Mouse (Mus musculus) urinary bladder, postnatal 10 days (tissue): ENCODE data around the gene Lgr6.

ENCODE experiments used
- DNase-seq: peaks from one replicate; pipeline ENCODE4 v3.0.0; 2022; ENCODE audit warnings: low spot score

The Lgr6 gene

DNA sequence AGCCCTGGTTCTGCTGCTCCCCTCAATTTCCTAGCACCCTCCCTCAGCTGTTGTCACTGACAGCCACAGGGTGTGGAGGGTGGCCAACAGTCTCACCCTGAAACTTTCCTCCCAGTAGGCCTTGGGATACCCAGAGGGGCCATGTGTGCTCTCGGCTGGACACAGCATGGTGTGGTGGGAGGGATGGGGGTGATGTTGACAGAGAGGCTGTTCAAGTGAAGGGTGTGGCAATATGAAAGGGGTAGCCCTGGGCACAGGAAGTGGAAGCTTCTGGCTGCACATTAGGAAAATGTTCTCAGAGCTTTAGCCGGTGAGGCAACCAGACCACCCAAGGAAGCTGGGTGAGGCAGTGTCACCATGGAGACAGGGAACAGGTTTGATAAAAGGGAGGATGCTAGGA, 26.1 kb downstream of the Lgr6 start:
- DNase-seq, result no peak

DNA sequence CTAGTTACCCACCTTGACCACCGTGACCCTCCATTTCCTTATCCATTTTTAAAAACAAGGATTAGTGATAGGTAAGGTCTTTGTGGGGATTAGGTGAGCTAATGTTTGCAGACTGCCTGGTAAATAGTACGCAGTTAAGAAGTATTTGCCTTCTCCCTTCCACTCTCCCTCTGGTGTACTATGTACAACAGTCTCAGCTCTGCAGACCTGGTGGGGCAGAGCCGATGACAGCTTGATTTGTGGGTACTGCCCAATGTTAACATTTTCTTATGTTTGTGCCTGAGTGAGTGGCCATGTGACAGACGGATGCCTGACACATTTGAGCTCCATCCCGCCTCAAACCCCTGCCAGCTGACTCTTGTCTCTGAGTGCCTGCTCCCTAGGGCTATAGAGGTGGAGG, 28.6 kb downstream of the Lgr6 start:
- no peak for DNase-seq

DNA sequence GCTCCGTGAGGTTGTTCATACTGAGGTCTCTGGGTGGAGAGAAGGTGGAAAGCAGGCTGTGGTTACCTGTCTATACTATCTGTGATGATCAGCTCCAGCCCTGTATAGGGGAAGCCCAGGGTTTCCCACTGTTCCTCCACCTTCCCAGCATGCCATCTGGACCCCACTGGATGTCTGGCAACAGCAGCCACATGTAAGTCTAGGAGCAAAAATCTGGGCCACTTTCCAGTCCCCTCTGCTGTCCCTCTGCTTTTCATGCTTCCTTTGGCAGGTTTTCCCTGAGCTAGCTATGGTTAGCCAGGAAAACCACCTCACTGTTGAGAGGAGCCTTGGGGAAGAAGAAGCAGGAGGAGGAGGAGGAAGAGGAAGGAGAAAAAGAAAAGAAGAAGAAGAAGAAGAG, 29.8 kb downstream of the Lgr6 start:
- DNase-seq, result no peak

DNA sequence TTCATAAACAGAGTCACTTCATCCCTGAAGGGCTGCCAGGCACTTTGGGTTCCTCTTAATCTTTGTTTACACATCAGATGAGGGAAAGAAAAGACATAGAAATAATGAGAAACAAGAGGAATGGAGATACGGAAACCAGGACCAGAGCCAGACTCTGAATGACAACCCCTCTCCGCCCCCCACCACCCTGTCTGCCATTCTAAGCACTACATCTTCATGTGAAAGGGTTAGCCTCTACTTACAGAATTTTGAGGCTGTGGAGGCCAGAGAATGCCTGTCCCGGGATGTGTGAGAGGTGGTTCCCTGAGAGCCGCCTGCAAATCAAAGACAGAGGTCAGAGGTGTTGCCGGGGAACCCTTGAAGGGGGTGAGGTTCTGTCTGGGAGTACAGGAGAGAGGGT, 32.4 kb downstream of the Lgr6 start:
- no peak for DNase-seq

DNA sequence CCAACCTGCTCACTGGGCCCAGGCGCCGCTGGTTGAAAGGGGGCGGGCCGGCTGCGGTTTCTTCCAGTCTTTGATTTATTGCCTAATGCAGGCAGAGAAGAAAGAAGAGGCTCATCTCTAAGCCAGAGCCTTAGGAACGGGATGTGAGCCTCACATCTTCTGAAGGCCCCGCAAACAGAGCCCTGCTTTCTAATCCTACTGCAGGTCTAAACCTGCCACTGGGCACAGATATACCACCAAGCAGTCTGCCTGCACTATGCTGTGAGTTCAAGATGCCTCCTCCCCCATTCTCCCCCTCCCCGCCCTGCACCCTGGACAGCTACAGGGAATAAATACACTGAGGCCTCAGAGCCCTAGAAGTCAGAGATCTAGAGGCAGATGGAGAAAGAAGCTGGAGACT, 35.2 kb downstream of the Lgr6 start:
- DNase-seq, result no peak

DNA sequence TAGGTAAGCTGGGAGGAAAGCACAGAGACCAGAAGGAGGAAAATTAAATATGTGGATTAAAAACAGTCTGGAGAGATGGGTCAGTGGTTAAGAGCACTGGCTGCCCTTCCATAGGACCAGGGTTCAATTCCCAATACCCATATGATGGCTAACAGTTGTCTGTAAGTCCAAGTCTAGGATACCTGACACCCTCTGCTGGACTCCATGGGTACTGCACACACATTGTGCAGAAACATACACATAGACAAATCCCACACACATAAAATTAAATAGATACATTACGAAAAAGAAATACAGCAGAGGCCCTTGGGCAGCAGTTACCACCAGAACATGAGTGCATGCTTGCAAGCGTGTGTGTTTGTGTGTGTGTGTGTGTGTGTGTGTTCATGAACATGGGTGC, 40.6 kb downstream of the Lgr6 start:
- DNase-seq, result no peak

DNA sequence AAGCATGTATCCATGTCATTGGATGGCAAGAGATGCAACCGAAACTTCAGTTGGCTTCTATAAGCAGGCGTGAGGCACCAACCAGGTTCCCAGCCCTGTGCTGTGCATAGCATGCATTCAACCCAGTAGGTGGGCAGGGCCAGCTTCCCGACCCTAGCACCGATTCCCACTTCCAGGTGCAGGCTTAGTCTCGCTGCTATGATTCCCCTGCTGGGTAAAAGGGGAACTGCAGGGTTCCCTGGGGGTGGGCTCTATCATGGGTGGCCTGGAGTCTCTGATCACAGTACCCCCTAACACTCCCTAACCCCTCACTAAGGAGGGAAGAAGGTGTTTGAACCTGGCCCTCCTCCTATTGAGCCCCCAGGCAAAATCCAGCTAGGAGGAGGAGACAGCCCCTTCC, 42.1 kb downstream of the Lgr6 start:
- no peak for DNase-seq

DNA sequence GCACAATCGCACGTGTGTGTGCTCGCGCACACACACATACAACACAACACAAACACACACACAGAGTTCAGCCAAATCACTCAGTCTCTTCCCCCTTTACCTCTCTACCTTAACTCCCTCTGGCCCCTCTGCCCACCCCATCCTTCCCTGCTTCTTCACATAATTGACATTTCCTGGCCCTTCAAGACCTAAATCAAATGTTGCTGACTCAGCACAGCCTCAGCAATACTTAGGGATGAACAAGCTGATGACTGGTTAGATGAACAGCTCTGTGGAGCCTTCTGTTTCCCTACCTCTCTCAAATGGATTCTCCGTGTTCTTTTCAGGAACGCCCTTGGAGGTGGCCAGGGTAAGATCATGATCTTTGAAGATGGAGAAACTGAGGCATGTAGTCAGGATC, 43.8 kb downstream of the Lgr6 start:
- DNase-seq, result no peak

DNA sequence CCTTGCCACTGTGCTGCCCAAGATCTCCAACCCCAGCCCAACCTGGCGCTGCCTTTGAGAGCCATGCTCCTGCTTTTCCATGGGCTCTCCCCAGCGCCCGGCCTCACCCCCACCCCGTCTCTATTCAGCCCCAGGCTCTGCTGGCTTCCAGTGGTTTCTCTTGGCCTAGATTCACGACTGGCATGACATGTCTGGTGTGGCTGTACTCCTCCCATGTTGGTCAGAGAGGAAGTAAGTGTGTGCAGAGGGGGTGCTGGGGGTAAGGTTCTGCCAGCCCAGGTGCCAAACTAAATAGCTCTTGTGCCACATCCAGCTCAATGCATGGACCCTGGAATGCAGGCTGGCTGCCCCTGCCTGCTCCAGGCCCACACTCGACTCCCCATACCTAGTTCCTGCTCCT, 44.9 kb downstream of the Lgr6 start:
- no peak for DNase-seq

DNA sequence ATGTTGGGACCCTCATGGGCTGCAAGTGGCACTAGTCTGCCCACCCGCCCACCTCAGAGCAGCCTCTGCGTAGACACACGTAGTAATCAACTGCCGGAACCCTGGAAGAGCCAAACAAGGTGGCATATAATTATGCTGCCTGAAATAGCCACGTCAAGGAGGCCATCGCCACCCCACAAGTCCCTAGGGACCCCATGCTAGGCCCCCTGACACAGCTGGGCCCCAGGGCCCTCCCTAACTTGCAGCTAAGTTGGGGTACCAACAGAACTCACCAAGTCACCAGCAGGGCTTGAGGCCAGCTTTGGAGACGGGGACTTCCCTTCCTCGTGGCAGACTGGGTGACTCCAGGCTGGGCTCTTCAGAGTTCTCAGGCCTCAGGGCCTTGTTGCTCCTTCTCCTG, 48.2 kb downstream of the Lgr6 start:
- no peak for DNase-seq

DNA sequence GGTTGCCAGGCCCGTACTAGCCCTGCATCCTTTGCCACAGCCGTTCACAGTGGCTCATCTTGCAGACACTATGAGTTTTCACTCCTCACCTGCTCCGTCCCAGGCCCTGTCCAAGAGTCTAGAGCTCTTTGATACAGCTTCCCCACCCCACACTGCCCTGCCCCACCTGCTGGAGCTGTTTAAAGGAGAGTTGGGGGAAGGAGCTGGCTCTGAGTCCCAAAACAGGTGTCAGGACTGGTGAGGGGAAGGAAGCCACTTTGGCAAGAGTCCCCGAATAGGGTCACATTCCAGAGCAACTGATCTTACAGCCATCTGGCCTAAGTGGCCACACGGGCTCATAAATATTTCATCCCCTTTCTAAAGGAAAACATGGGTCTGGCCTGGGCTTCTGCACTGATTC, 51.0 kb downstream of the Lgr6 start:
- DNase-seq, result no peak

DNA sequence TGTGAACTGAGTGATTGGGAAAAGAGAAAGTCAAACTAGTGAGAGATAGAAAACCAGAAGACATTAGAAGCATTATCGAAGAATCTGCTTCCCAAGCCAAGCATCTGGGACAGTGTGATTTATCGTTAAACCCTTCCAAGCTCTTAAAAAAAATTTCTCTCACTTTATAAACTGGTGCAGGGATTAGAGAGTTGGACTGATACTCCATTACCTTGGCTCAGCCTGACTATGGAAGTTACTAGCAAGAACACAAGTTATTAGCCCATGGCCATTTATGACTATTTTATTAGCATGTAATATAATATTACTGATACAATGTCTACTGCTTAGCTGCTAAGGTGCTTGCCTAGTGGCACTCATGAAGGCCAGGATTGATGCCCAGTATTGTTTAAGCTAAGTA, 60.6 kb downstream of the Lgr6 start:
- no peak for DNase-seq

DNA sequence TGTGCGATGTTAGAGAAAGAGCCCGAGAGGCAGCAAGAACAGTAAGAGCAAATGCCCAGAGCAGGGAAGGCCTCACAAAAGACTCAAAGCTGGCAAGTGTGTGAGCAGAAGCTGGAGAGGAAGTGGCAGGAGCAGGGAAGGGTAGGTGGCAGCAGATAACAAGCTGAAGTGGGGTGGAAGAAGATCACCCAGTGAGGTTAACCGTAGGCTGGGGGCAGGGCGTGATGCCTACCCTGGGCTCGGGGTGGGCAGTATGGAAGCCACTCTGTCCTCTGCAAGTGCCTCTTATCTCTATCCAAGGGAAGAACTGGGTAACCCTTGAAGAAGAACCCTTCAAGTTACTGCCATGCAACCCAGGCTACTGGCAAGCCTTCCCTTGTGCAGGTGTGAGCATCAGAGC, 68.8 kb downstream of the Lgr6 start:
- no peak for DNase-seq

DNA sequence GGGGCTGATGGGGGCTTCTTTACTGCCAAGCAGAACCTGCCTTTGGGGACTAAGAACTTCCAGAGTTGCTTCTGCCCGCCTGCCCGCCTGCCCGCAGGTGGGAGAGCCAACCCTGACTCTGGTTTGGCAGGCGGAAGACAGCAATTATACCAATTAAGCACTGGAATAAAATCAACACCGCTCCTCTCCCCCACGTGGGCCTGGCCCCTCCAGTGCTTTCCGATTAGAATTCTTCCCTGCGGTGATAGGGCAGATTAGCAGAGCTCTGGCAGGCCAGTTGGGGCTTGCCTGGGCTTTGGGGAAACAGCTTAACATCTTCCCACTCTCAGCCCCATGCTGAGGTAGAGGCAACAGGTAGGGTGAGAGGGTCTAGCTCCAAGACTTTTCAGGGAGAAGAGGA, 72.4 kb downstream of the Lgr6 start:
- DNase-seq, result no peak

DNA sequence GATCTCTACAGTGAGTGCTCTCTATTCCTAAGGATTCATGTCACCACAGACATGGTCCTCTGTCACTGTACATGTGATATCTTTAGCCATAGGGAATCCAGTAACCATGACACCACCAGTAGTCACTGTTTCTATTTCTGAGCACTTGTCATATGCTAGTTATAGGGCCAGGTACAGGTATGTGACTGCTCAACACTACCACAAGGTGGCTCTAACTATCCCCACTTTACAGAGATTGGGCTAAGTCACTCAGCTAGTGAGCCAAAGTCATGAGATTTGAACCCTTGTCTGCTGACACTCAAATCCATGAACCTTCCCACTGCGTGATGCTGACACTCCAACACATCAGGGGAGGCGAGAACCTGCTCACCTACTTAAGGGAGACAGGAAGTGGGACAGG, 75.0 kb downstream of the Lgr6 start:
- no peak for DNase-seq

DNA sequence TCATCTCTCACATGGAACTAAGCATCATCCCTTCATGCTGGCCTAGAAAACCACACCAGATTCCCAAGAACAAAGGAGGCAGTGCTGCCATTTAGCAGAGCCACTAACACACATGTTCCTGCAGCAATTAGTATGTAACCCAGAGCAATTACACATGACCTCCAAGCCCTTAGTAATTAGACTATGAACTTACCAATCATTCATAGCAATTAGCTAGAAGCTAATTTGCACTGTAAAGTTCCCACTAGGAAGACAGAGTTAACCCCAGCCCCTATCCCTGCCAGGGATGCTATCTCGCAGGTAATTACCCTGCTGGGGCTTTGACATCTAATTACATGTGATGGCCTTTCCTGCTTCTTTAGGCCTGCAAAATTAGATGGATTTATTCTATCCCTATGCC, 78.8 kb downstream of the Lgr6 start:
- DNase-seq, result no peak

DNA sequence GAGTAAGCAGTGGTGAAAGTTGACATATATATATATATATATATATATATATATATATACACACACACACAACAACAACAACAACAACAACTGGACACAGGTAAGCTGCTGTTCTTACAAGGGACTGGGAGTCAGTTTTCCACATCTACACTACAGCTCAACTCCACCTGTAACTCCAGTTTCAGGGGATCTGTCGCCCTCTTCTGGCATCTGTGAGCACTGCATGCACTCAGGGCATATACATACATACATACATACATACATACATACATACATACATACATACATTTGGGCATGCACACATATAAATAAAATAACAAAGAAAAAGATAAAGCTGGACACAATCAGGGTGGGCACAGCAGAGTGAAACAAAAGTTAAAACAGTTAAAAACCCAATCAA, 81.5 kb downstream of the Lgr6 start:
- DNase-seq, result no peak

DNA sequence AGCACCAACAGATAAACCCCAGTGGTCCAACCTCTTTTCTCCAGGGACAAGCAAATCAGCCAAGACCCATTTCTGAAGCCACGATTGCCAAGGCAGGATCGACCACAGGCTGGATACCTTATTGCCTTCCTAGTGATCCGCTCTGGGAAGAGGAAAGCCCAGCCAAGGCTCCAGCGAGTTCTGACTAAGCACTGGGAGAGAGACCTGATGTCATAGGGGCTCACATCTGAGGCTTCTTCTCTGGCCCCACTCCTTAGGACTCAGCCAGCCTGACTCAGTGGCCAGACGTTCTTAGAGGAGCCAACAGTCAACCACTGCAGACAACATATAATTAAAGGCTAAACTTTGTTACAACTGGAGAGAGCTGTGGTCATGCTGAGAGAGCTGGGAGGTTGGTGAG, 83.1 kb downstream of the Lgr6 start:
- no peak for DNase-seq

DNA sequence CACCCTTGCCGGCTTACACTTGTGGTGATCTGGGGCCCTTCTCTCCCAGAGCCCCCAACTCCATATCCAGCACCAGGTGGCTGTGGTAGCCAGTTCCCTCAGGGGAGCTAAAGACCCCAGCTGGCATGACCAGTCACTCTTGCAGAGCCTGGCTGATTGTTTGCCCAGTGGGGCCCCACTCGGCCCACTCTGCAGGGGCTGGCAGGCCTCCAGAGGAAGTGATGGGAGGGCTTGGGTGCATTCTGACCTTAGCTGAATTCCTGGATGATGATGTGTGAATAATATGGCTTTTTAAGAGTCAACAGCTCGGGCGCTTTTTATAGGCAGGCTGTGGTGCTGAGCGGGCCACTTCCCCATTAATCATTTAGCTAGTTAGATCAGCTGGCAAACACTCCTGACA, 84.1 kb downstream of the Lgr6 start:
- DNase-seq, result no peak

DNA sequence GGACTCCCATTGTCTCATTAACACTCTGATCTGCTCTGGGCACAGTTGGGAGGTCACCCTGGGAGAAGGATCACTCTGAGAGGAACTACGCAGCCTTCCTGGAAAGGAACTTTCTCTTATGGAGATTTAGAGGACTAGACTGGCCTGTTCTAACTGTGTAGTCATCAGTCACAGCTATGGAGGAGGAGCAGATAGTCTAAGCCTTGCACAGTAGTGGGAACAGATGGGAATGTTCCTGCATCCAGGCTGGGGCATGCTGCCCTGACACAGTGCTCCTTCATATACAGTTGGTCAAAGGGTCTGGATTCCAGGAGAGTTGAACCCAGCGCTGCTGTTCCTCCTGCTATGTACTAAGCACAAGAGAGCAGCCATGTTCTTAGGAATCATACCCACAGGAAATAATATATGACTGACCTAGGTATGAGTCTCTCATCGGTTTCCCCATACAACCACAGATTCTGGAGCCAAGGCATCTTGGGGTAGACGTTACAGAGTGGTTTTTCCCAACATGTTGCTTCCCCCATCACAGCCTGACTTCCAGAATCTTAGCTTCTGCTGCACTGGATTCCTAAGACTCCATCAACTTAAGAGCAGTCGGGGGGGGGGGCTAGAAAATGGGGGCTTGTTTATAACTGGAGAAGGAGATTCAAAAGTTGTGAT, 84.7 kb downstream of the Lgr6 start:
- DNase-seq, result no peak

DNA sequence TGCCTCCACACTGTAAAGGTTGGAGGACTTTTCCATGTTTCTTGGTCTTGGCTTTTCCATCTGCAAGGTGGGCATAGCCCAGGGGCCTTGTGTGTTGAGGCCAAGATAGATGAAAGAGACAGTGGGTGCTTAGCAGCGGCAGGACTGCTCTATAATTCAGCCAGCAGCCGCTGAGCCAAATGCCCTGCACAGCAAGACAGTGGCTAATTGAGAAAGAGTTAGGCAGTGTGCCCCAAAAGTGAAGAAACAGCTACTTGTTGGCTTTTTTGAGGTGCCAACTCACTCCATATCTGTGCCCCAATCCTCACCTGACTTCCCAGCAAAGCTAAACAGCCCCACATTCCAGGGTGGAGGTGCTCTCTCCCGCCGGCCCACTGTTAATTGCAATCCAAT, 85.3 kb downstream of the Lgr6 start:
- DNase-seq, result no peak

DNA sequence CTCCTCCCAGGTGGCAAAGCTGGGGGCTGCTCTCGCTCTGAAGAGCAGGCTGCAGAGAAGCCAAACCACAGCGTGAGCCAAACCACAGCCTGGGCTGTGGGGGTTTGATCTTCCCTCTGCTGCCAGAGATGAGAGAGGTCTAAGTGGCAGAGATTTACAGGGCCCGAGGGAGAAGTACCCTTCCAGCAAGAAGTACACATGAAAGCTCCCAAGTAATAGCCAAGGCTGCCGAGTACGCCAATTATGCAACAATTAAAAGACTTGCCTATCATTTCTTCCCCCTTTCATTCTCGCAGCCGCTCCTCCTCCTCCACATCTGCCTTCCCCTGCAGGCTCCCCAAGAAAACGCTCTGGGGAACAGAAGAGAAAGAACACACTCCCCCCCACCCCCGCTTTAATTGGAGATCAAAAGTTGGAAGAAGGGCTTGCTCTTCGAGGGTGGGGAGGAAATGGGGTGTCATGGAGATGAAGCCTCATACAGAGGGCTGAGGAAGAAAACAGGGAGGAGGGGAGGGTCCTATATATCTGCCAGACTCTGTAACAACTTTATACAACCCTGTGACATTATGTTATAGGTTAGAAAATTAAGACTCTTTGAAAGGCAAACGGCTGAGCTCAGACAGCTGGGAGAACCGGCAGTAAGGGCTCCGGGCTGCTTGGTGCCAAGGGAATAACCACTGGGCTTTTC, 85.8 kb downstream of the Lgr6 start:
- DNase-seq, result no peak

DNA sequence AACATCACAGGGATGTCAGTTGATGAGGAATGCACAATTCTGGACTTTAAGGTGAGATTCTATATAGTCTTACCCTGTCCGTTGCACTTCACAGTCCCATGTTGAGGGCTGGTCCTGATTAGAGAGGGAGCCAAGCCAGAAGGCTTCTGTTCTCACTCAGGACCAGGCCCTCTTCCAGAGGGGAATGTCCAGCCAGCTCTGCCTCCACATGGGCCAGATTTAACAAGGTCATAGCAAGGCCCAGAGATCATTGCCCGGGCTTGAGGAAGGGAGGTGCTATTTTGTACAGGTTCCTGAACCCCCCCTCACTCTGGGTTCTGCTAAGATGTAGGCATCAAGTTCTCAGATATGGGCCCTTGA, 87.4 kb downstream of the Lgr6 start:
- no peak for DNase-seq

DNA sequence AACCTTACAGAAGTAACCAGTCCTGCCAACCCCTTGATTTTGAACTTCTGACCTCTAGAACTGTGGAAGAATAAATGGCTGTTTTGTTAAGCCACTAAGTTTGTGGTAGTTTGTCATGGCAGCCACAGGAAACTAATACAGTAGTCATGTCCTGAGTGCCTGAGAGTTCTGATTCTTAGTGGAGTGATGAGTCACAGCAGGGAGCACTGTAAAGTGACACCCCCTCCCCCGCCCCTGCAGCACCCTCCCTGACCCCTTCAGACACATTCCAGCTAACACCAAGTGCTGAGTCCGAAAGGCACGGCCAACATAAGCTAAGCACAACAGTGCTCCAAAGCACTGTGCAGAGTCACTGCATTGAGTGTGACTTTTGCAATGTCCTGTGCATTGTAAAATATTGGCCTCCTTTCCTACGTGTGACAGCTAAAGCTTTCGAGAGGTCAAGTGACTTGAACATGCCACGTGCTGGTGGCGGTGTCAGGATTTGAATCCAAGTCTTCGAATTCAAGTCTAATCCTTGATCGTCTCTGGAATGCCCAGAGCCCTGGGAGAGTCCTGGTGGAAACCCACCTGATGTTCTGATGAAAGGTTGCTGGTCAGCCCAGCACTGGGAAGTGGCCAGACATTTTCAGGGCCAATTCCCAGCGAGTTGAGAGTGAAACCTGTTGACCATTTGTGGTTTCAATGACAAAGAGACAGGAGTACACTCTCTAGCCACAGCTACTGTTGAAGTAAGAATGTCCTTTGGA, 88.0 kb downstream of the Lgr6 start:
- no peak for DNase-seq
